Comparison of ENCODE assay signal across 8 mouse cellular contexts in genomic region chr3:54358463-54359189, GRCm38 (mm10). TPM values are rescaled to one million over a fixed set of nuclear protein-coding genes. Genes with fewer than 3 reads are reported as not detected.
DNase-seq lines count a peak whose midpoint lies in the region; ATAC-seq lines count a peak whose summit lies in the region.

No protein-coding gene starts in this region.

- no peak overlapping the region for H3K9ac ChIP-seq in forebrain, embryonic 13.5 days
- H3K9ac ChIP-seq in forebrain, embryonic 11.5 days (ENCODE audit: low read length): no peak overlapping the region
- no peak overlapping the region for H3K9ac ChIP-seq in embryonic facial prominence, embryonic 12.5 days
- no peak overlapping the region for H3K9ac ChIP-seq in limb, embryonic 15.5 days

- H3K27ac ChIP-seq in forebrain, embryonic 13.5 days: no peak overlapping the region
- H3K27ac ChIP-seq in forebrain, embryonic 11.5 days (ENCODE audit: low read depth, low read length): no peak overlapping the region
- peak overlapping the region; percentile 50 for H3K27ac ChIP-seq in embryonic facial prominence, embryonic 12.5 days
- 0 out of 2 replicates have a peak overlapping the region, but pooled peaks have one; percentile 48 for H3K27ac ChIP-seq in limb, embryonic 15.5 days

- no peak overlapping the region for H3K4me3 ChIP-seq in forebrain, embryonic 13.5 days
- H3K4me3 ChIP-seq in forebrain, embryonic 11.5 days (ENCODE audit: low read depth, low read length): no peak overlapping the region
- H3K4me3 ChIP-seq in embryonic facial prominence, embryonic 12.5 days: no peak overlapping the region
- no peak overlapping the region for H3K4me3 ChIP-seq in limb, embryonic 15.5 days

- H3K27me3 ChIP-seq in forebrain, embryonic 13.5 days: no peaks in the 10 kb centered on the region
- no peaks in the 10 kb centered on the region for H3K27me3 ChIP-seq in forebrain, embryonic 11.5 days (ENCODE audit: control insufficient read depth, insufficient read depth, low read length)
- H3K27me3 ChIP-seq in embryonic facial prominence, embryonic 12.5 days: no peaks in the 10 kb centered on the region
- no peaks in the 10 kb centered on the region for H3K27me3 ChIP-seq in limb, embryonic 15.5 days

- H3K36me3 ChIP-seq in forebrain, embryonic 13.5 days (ENCODE audit: poor library complexity, severe bottlenecking): no peaks in the 10 kb centered on the region
- no peaks in the 10 kb centered on the region for H3K36me3 ChIP-seq in forebrain, embryonic 11.5 days (ENCODE audit: control insufficient read depth, insufficient read depth, low read length)
- no peaks in the 10 kb centered on the region for H3K36me3 ChIP-seq in embryonic facial prominence, embryonic 12.5 days
- no peaks in the 10 kb centered on the region for H3K36me3 ChIP-seq in limb, embryonic 15.5 days

- DNase-seq in forebrain, embryonic 11.5 days (ENCODE audit: low spot score): no peak
- DNase-seq in heart, postnatal 25 days (ENCODE audit: low spot score): peak; percentile 31
- DNase-seq in ovary, postnatal 14 days (ENCODE audit: low spot score): peak; percentile 14
- DNase-seq in T-cell, adult 2 months (ENCODE audit: low spot score): no peak
- DNase-seq in layer of hippocampus, postnatal 14 days (ENCODE audit: low spot score in 2 of 2): no peak

- WGBS in forebrain, embryonic 13.5 days: 77% methylated on average over 15 of the region's 15 CpGs
- 73% methylated on average over 15 of the region's 15 CpGs for WGBS in forebrain, embryonic 11.5 days
- WGBS in embryonic facial prominence, embryonic 12.5 days: 21% methylated on average over 15 of the region's 15 CpGs
- 24% methylated on average over 15 of the region's 15 CpGs for WGBS in limb, embryonic 15.5 days

- no peaks in the 10 kb centered on the region for H3K9me3 ChIP-seq in forebrain, embryonic 13.5 days (replicated peaks)
- H3K9me3 ChIP-seq in forebrain, embryonic 11.5 days (ENCODE audit: control insufficient read depth, low read length): no peaks in the 10 kb centered on the region
- H3K9me3 ChIP-seq in embryonic facial prominence, embryonic 12.5 days: no peaks in the 10 kb centered on the region
- H3K9me3 ChIP-seq in limb, embryonic 15.5 days: no peaks in the 10 kb centered on the region

- 0 out of 2 replicates have a peak, but pooled peaks have one; percentile 43 for ATAC-seq in forebrain, embryonic 13.5 days
- no peak for ATAC-seq in forebrain, embryonic 11.5 days (replicated peaks; ENCODE audit: low FRiP score)
- ATAC-seq in embryonic facial prominence, embryonic 12.5 days (ENCODE audit: insufficient number of reproducible peaks, insufficient read depth, low FRiP score, low TSS enrichment): peak; percentile 73; the same call in 1 of the 2 replicates
- ATAC-seq in limb, embryonic 15.5 days (ENCODE audit: insufficient number of reproducible peaks, low FRiP score, low TSS enrichment, low read depth): peak; percentile 60; the same call in 1 of the 2 replicates

- intact Hi-C loops in heart, postnatal 25 days (cut with DNase I): loop anchor here (5.0 to 10.0 kb wide), 2 partner anchors 234 to 624 kb away; no protein-coding TSS in a partner anchor

- no peak overlapping the region for H3K4me2 ChIP-seq in forebrain, embryonic 13.5 days
- no peak overlapping the region for H3K4me2 ChIP-seq in forebrain, embryonic 11.5 days (ENCODE audit: low read depth, low read length, severe bottlenecking)
- H3K4me2 ChIP-seq in embryonic facial prominence, embryonic 12.5 days (replicated peaks): peak overlapping the region; percentile 24; the same call in 1 of the 2 replicates
- H3K4me2 ChIP-seq in limb, embryonic 15.5 days: peak overlapping the region; percentile 21; the same call in 1 of the 2 replicates

- H3K4me1 ChIP-seq in forebrain, embryonic 13.5 days: 0 out of 2 replicates have a peak, but pooled peaks cover 3% of the 10 kb centered on the region
- no peaks in the 10 kb centered on the region for H3K4me1 ChIP-seq in forebrain, embryonic 11.5 days (replicated peaks; ENCODE audit: control insufficient read depth, insufficient read depth, low read length)
- peaks cover 18% of the 10 kb centered on the region for H3K4me1 ChIP-seq in embryonic facial prominence, embryonic 12.5 days
- H3K4me1 ChIP-seq in limb, embryonic 15.5 days: peaks cover 23% of the 10 kb centered on the region

RNA-seq across cellular contexts. Expression of gene Postn, which starts 2.3 kb away (rescaled TPM):
- 6.8 and 8.6 TPM in 2 replicates for polyA plus RNA-seq in forebrain, embryonic 13.5 days (2015; fragmentation: Nextera tagmentation; extraction: Ambion mirVana)
- polyA plus RNA-seq in forebrain, embryonic 11.5 days (2014; fragmentation: Nextera tagmentation; extraction: Ambion mirVana): 6.9 and 7.4 TPM in 2 replicates
- polyA plus RNA-seq in embryonic facial prominence, embryonic 12.5 days (2016; fragmentation: Nextera tagmentation; extraction: Ambion mirVana): 181 and 184 TPM in 2 replicates
- total RNA-seq in heart, postnatal 25 days (2021): 10 to 100 TPM; 28.1 to 33.8 TPM
- polyA plus RNA-seq in limb, embryonic 15.5 days (2015; fragmentation: Nextera tagmentation; extraction: Ambion mirVana): 726 and 840 TPM in 2 replicates
- total RNA-seq in layer of hippocampus, postnatal 14 days (2021): 1 to 10 TPM; 2.5 to 4.0 TPM

Comparison
In these comparisons a context has a peak if more than half of its experiments do, and no peak if none do; other contexts are left out.
1. H3K27ac ChIP-seq: peak in embryonic facial prominence, embryonic 12.5 days (single experiment) and limb, embryonic 15.5 days (single experiment); none in forebrain, embryonic 13.5 days (single experiment) and forebrain, embryonic 11.5 days (single experiment).
2. H3K4me2 ChIP-seq: peak in embryonic facial prominence, embryonic 12.5 days (single experiment) and limb, embryonic 15.5 days (single experiment); none in forebrain, embryonic 13.5 days (single experiment) and forebrain, embryonic 11.5 days (single experiment).
3. DNase-seq: peak in heart, postnatal 25 days (single experiment) and ovary, postnatal 14 days (single experiment); none in forebrain, embryonic 11.5 days (single experiment), T-cell, adult 2 months (single experiment) and layer of hippocampus, postnatal 14 days (0 of 2).
4. RNA of gene Postn, which starts 2.3 kb away (polyA plus RNA-seq): 726 to 840 TPM in limb, embryonic 15.5 days and 181 to 184 TPM in embryonic facial prominence, embryonic 12.5 days; 6.8 to 8.6 TPM in forebrain, embryonic 13.5 days and 6.9 to 7.4 TPM in forebrain, embryonic 11.5 days; every median in the first group is over 10 times any median in the second.